Mouse (Mus musculus) CH12.LX (cell line): ENCODE measurements at regions not wholly inside any gene's neighbourhood (a gene's known extent, or its start where the extent isn't known, plus 50 kb on each side); places are given as distances from the start of the nearest gene placed in this dataset.

Experiments used
- CTCF ChIP-seq, 2 experiments: IDR thresholded peaks in 1 of 2; conservative IDR thresholded peaks in 1 of 2; 2 replicates each; pipeline ENCODE4 v1.5.1; 2011 to 2012; ENCODE audit warnings: low read depth in 2 of 2, low read length in 2 of 2, improper control_type of control experiment in 1 of 2, inconsistent platforms in 1 of 2, mild to moderate bottlenecking in 1 of 2, moderate library complexity in 1 of 2
- EP300 ChIP-seq: IDR thresholded peaks from 2 replicates; pipeline ENCODE4 v1.6.1; 2011; ENCODE audit warnings: low read length, improper control_type of control experiment
- GABPA ChIP-seq: IDR thresholded peaks from 2 replicates; pipeline ENCODE4 v1.6.1; 2012; ENCODE audit warnings: low read depth, low read length, improper control_type of control experiment, inconsistent platforms; ENCODE audit not compliant: insufficient replicate concordance
- HCFC1 ChIP-seq: IDR thresholded peaks from 2 replicates; pipeline ENCODE4 v1.6.1; 2012; ENCODE audit warnings: low read depth, mild to moderate bottlenecking, inconsistent platforms, low read length, improper control_type of control experiment
- MAFK ChIP-seq: IDR thresholded peaks from 2 replicates; pipeline ENCODE4 v1.6.1; 2011; ENCODE audit warnings: low read length, improper control_type of control experiment; ENCODE audit not compliant: insufficient replicate concordance
- MAX ChIP-seq: IDR thresholded peaks from 2 replicates; pipeline ENCODE4 v1.6.1; 2011; ENCODE audit warnings: low read length, improper control_type of control experiment
- MXI1 ChIP-seq: IDR thresholded peaks from 2 replicates; pipeline ENCODE4 v1.6.1; 2011; ENCODE audit warnings: mild to moderate bottlenecking, low read depth, low read length, improper control_type of control experiment
- NRF1 ChIP-seq: IDR thresholded peaks from 2 replicates; pipeline ENCODE4 v1.6.1; 2014; ENCODE audit warnings: low read depth, mild to moderate bottlenecking, inconsistent platforms, low read length, improper control_type of control experiment, moderate library complexity
- POLR2A ChIP-seq: IDR thresholded peaks from 2 replicates; pipeline ENCODE4 v1.6.1; 2011; ENCODE audit warnings: low read depth, mild to moderate bottlenecking, improper control_type of control experiment, low read length
- POLR2AphosphoS2 ChIP-seq: IDR thresholded peaks from 2 replicates; pipeline ENCODE4 v1.6.1; 2011; ENCODE audit warnings: low read depth, low read length, improper control_type of control experiment
- TBP ChIP-seq: conservative IDR thresholded peaks from 2 replicates; pipeline ENCODE4 v1.6.1; 2011; ENCODE audit warnings: low read depth, low read length, improper control_type of control experiment
- ZKSCAN1 ChIP-seq: IDR thresholded peaks from 2 replicates; pipeline ENCODE4 v1.6.1; 2012; ENCODE audit warnings: low read depth, inconsistent platforms, low read length, improper control_type of control experiment, borderline replicate concordance
- ZMIZ1 ChIP-seq: IDR thresholded peaks from 2 replicates; pipeline ENCODE4 v1.6.1; 2012; ENCODE audit warnings: low read depth, mild to moderate bottlenecking, inconsistent platforms, low read length, improper control_type of control experiment

- no peak for TF ChIP-seq NRF1
- peak; percentile 44 to 72; a peak in 3 of 4 replicates for TF ChIP-seq CTCF (conservative IDR thresholded peaks at IDR 0.05 in 1 of 2, IDR thresholded peaks at IDR 0.05 in 1 of 2; ENCODE audit: low read depth in 2 of 2, low read length in 2 of 2)
- no peak for TF ChIP-seq HCFC1
- no peak for TF ChIP-seq GABPA
- TF ChIP-seq TBP = no peak
- TF ChIP-seq EP300 = no peak
- TF ChIP-seq POLR2AphosphoS2 = no peak
- no peak for TF ChIP-seq MXI1
- no peak for TF ChIP-seq POLR2A
- no peak for TF ChIP-seq MAX
- TF ChIP-seq ZMIZ1 = no peak
- no peak for TF ChIP-seq ZKSCAN1
- TF ChIP-seq MAFK = no peak
These were observed 132.1 kb downstream of the Olfr1505 start for GRCm38 (mm10) chr19:14045456-14045855.
